Mouse (Mus musculus) C3H10T1/2 (cell line): ENCODE measurements around the gene Lrrc8b. TPM values are rescaled to one million over a fixed set of nuclear protein-coding genes. Genes with fewer than 3 reads are reported as not detected.

Experiments
- polyA plus RNA-seq, 2 experiments: library from polyadenylated mRNA; unstranded; fragments of >200 nt; fragmentation: generic; extraction: Trizol; gene quantifications; one replicate each; pipeline ENCODE4 v1.2.1; 2012; ENCODE audit warnings: missing spikeins in 2 of 2

The Lrrc8b gene
- polyA plus RNA-seq: under 1 TPM; 0.32 to 0.71 TPM

GRCm38 (mm10) chr5:105415198-105415791, at the start of gene Lrrc8b:
Gene Lrrc8b, plus strand, starts transcription at chr5:105415775.

DNA sequence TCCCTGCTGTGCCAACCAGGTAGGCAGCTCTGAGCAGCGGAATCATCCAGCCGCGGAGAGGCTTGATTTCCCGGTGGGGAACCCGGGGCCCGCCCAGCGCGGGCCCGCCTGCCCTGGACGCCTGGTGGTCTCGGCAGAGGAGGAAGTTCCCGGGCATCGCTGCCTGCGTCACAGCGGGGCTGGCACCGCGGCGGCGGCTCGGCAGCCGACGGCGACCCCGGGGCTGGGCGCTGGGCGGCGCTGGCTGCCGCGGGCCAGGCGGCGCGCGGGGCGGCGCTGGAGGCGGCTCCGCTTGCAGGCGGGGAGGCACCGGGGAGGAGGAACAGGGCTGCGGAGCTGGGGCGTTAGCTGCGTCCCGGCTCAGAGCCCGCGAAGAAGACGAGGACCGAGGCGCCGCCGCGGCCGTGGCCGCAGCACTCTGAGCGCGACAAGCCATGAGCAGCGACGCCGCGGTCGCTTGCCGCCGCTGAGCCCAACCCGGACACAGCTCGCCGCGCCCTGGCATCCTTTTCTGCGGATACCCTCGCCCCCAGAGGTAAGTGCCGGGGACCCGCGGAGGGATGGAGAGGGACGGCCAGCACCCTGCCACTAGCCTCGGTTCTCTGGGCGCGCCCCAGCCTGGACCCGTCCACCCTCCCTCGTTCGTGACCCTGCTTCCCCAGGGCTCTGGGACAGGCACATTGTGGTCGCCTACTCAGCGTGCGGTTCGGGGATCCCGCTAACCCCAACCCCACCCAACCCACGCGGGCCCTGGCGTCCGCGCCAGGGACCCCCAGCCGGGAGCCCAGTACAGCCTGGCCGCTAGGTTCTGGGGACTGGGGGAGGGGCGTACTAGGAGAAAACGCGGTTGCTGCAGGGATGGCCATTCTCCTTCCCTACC, 103.8 kb downstream of the Lrrc8b start, which contains the start of gene Lrrc8c:
Gene Lrrc8c, plus strand, starts transcription at position 293 of the 880 bp plus-strand sequence.

Other genes starting within 250 kb of the Lrrc8b start
- under 1 TPM in 1 of 2 experiments, not detected in 1; 0.26 TPM for gene Gbp10, start 176.2 kb upstream of the Lrrc8b start, polyA plus RNA-seq
- gene Gm43302, start 122.1 kb upstream of the Lrrc8b start, polyA plus RNA-seq: under 1 TPM in 1 of 2 experiments, not detected in 1; 0.54 TPM
- under 1 TPM in 1 of 2 experiments, not detected in 1; 0.13 TPM for gene Gbp6, start 122.1 kb upstream of the Lrrc8b start, polyA plus RNA-seq
- gene Lrrc8c, start 103.6 kb downstream of the Lrrc8b start, polyA plus RNA-seq: 1 to 10 TPM; 1.9 to 5.2 TPM